Mouse (Mus musculus): Measurements from ENCODE around the gene Nif3l1. TPM values are rescaled to one million over a fixed set of nuclear protein-coding genes. Genes with fewer than 3 reads are reported as not detected.

Gene Nif3l1
- polyA plus RNA-seq, 1 experiment from 2014 or later = 69.1 TPM

DNA sequence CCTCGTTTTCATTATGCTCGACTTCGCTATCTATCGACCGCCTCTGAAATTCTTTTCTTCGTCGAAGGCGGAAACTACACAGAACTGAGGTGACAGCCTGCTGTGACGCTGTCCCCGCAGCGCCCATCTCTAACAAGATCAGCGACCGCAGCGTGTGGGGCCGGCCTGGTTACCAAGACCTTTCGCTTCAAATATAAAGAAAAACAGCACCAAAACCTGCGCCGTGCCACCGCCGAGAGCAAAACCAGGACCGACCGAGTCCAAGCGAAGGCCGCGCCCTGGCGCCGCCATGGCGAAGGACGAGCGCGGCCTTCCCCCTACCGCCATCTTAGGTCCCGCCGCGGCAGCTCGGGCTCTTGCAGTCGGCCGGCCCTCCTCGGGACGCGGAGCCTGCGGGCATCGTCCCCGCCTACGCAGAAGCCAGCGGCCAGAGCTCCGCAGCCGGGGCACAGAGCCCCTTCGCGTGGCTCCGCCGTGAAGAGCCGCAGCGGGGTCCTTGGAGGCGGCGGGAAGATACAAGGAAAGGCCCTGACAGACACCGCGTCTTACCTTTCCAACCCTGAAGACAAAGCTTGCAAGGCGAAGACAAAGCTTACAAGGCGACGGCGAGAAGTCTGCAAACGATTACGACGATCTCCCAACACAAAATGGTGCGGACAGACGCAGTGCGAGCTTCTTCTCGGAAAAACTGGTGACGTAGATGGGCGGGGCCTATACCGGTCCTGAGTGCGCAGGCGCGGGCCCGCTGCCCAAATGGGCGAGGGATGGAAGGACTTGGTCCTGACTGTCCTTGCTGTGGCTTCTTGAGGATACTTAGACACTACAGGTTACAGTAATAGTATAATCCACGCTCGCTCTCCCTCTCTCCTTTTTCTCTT lies 21.3 kb upstream of the Nif3l1 start, which contains the start of gene Clk1:
Gene Clk1 (minus strand): TSS at position 696 of the 878 bp plus-strand sequence.
- H3K27me3 ChIP-seq (ENCODE audit: control insufficient read depth, insufficient read depth, low read length) = no peaks in the 10 kb centered on the region
- H3K36me3 ChIP-seq (replicated peaks; ENCODE audit: control insufficient read depth, insufficient read depth, low read depth, low read length) = peaks cover 12% of the 10 kb centered on the region
- peak within 1 kb of the TSS; percentile 100 for H3K4me3 ChIP-seq (ENCODE audit: low read depth, low read length)
- peak within 1 kb of the TSS; percentile 48 for H3K4me2 ChIP-seq (ENCODE audit: low read depth, low read length)
- WGBS = under 1% methylated on average over 79 of the region's 79 CpGs
- ATAC-seq (replicated peaks; ENCODE audit: insufficient number of reproducible peaks, low FRiP score, low TSS enrichment, low read depth) = peak; percentile 92
- H3K27ac ChIP-seq (replicated peaks; ENCODE audit: low read depth, low read length) = peak within 1 kb of the TSS; percentile 98
- H3K4me1 ChIP-seq (ENCODE audit: control insufficient read depth, insufficient read depth, low read length) = no peaks in the 10 kb centered on the region
- H3K9ac ChIP-seq (replicated peaks; ENCODE audit: low read length) = peak within 1 kb of the TSS; percentile 100
- H3K9me3 ChIP-seq (replicated peaks; ENCODE audit: control insufficient read depth, low read length) = no peaks in the 10 kb centered on the region
- DNase-seq (ENCODE audit: low spot score) = peak; percentile 96

DNA sequence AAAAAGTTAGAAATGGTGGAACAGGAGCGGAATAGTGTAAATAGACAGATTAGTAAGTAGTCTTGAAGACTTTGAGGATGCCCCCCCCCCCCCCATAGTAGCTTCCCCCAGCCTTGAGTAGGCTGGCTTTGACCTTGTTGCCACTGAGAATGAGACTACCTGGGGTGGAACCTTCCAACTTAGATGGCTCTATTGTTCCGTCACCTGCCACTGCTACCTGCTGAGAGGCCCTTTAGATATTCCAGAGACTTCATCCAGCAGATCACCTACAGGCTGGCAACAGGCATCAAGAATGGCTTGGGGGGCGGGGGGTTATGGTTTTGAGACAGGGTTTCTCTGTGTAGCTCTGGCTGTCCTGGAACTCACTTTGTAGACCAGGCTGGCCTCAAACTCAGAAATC lies 20.4 kb upstream of the Nif3l1 start:
- Histone ChIP-seq H3K9ac (replicated peaks; ENCODE audit: low read length) (no peak overlapping the region), H3K36me3 (replicated peaks; ENCODE audit: control insufficient read depth, insufficient read depth, low read depth, low read length) (peaks cover 9% of the 10 kb centered on the region), H3K4me2 (ENCODE audit: low read depth, low read length) (no peak overlapping the region), H3K27ac (replicated peaks; ENCODE audit: low read depth, low read length) (no peak overlapping the region), H3K4me3 (ENCODE audit: low read depth, low read length) (no peak overlapping the region; the same call in 1 of the 2 replicates), H3K27me3 (ENCODE audit: control insufficient read depth, insufficient read depth, low read length) (no peaks in the 10 kb centered on the region), H3K4me1 (ENCODE audit: control insufficient read depth, insufficient read depth, low read length) (no peaks in the 10 kb centered on the region), H3K9me3 (replicated peaks; ENCODE audit: control insufficient read depth, low read length) (no peaks in the 10 kb centered on the region)
- ATAC-seq (replicated peaks; ENCODE audit: insufficient number of reproducible peaks, low FRiP score, low TSS enrichment, low read depth) (peak; percentile 3; the same call in 1 of the 2 replicates), DNase-seq (ENCODE audit: low spot score) (no peak)
- WGBS = 88% methylated on average over 3 of the region's 3 CpGs

DNA sequence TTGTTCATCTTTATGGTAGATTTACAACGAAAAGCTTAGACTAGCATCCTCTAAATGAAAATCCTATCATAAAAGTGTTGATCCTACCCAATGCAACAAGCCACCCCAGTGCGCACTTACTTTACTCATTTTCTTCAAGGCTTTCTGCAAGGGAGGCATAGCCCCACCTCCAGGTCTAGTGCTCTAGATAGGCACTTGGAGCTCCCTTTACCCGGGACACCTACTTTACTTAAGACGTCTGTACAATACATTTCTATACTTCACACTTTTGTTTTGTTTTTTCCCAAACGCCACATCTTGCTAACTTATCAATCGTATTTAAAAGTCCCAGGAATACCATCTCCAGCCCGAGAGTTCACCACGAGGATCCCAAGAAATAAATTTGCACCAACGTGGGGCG lies 260 bp upstream of the Nif3l1 start:
- no peaks in the 10 kb centered on the region; the same call in none of the 2 replicates for H3K36me3 ChIP-seq (replicated peaks; ENCODE audit: control insufficient read depth, insufficient read depth, low read depth, low read length)
- ATAC-seq (replicated peaks; ENCODE audit: insufficient number of reproducible peaks, low FRiP score, low TSS enrichment, low read depth) (no peak), DNase-seq (ENCODE audit: low spot score) (peak; percentile 33)
- H3K27ac ChIP-seq (replicated peaks; ENCODE audit: low read depth, low read length) = peak overlapping the region; percentile 84
- WGBS = 8% methylated on average over 10 of the region's 10 CpGs
- no peaks in the 10 kb centered on the region for H3K27me3 ChIP-seq (ENCODE audit: control insufficient read depth, insufficient read depth, low read length)
- no peaks in the 10 kb centered on the region for H3K4me1 ChIP-seq (ENCODE audit: control insufficient read depth, insufficient read depth, low read length)
- H3K9me3 ChIP-seq (replicated peaks; ENCODE audit: control insufficient read depth, low read length) = no peaks in the 10 kb centered on the region
- peak overlapping the region; percentile 62 for H3K4me3 ChIP-seq (ENCODE audit: low read depth, low read length)
- peak overlapping the region; percentile 87 for H3K9ac ChIP-seq (replicated peaks; ENCODE audit: low read length)
- H3K4me2 ChIP-seq (ENCODE audit: low read depth, low read length) = peak overlapping the region; percentile 60

DNA sequence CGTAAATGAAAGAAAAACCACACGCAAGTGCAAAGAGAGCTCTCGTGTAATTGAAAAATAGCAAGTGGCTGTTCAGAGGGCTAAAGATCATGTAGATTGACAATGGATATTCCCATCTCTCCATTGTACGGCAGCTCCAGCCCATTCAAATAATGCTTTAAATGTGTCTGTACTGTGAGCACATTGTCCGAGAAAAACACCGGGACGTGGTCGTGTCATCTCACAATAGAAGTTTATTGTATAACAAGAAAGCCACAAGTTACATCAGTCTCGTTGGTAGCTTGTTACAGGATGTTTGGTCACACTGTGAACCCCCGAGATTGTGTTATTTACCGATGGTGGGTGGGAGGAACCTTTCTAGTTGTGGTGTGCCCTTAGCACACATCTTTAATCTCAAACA lies 910 bp downstream of the Nif3l1 start:
- H3K4me3 ChIP-seq (ENCODE audit: low read depth, low read length) = peak overlapping the region; percentile 62
- H3K9ac ChIP-seq (replicated peaks; ENCODE audit: low read length) = peak overlapping the region; percentile 87
- DNase-seq (ENCODE audit: low spot score) (peak; percentile 8), ATAC-seq (replicated peaks; ENCODE audit: insufficient number of reproducible peaks, low FRiP score, low TSS enrichment, low read depth) (no peak)
- H3K4me1 ChIP-seq (ENCODE audit: control insufficient read depth, insufficient read depth, low read length) = no peaks in the 10 kb centered on the region
- H3K27ac ChIP-seq (replicated peaks; ENCODE audit: low read depth, low read length) = peak overlapping the region; percentile 84; the same call in 1 of the 2 replicates
- WGBS = 12% methylated on average over 11 of the region's 11 CpGs
- H3K4me2 ChIP-seq (ENCODE audit: low read depth, low read length) = peak overlapping the region; percentile 66
- no peaks in the 10 kb centered on the region for H3K27me3 ChIP-seq (ENCODE audit: control insufficient read depth, insufficient read depth, low read length)
- no peaks in the 10 kb centered on the region for H3K9me3 ChIP-seq (replicated peaks; ENCODE audit: control insufficient read depth, low read length)
- no peaks in the 10 kb centered on the region; the same call in none of the 2 replicates for H3K36me3 ChIP-seq (replicated peaks; ENCODE audit: control insufficient read depth, insufficient read depth, low read depth, low read length)

DNA sequence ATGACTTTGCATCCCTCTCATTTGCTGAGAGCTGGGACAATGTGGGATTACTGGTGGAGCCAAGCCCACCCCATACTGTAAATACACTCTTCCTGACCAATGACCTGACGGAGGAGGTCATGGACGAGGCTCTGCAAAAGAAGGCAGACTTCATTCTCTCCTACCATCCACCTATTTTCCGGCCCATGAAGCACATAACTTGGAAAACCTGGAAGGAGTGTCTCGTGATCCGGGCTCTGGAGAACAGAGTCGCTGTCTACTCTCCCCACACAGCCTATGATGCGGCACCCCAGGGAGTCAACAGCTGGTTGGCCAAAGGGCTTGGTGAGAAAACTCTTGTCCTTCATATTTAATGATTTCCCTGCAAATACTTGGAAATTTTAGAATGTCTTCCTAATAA lies 2.8 kb downstream of the Nif3l1 start:
- Histone ChIP-seq H3K36me3 (replicated peaks; ENCODE audit: control insufficient read depth, insufficient read depth, low read depth, low read length) (peaks cover 2% of the 10 kb centered on the region), H3K27ac (replicated peaks; ENCODE audit: low read depth, low read length) (no peak overlapping the region), H3K9ac (replicated peaks; ENCODE audit: low read length) (no peak overlapping the region), H3K4me2 (ENCODE audit: low read depth, low read length) (no peak overlapping the region), H3K9me3 (replicated peaks; ENCODE audit: control insufficient read depth, low read length) (no peaks in the 10 kb centered on the region), H3K4me1 (ENCODE audit: control insufficient read depth, insufficient read depth, low read length) (no peaks in the 10 kb centered on the region), H3K27me3 (ENCODE audit: control insufficient read depth, insufficient read depth, low read length) (no peaks in the 10 kb centered on the region), H3K4me3 (ENCODE audit: low read depth, low read length) (no peak overlapping the region)
- WGBS = 91% methylated on average over 7 of the region's 7 CpGs
- ATAC-seq (replicated peaks; ENCODE audit: insufficient number of reproducible peaks, low FRiP score, low TSS enrichment, low read depth) (no peak), DNase-seq (ENCODE audit: low spot score) (no peak)

DNA sequence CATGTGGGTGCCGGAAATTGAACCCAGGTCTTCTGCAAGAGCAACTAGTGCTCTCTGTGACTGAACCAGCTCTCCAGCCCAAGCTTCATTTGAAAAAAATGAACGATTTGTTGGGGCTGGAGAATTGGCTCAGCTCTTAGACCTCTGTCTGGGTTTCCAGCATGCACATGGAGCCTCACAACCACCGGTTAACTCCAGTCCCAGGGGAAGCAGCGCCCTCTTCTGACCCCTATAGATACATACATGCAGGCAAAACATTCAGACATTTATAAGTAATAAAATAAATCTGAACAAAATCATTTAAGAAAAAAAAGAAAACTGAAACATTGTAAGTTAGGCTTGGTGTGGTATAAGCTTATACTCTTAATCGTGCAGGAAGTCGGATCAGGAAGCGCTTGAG lies 3.4 kb downstream of the Nif3l1 start:
- Histone ChIP-seq H3K4me3 (ENCODE audit: low read depth, low read length) (no peak overlapping the region), H3K27me3 (ENCODE audit: control insufficient read depth, insufficient read depth, low read length) (no peaks in the 10 kb centered on the region), H3K27ac (replicated peaks; ENCODE audit: low read depth, low read length) (no peak overlapping the region), H3K4me2 (ENCODE audit: low read depth, low read length) (no peak overlapping the region), H3K9me3 (replicated peaks; ENCODE audit: control insufficient read depth, low read length) (no peaks in the 10 kb centered on the region), H3K4me1 (ENCODE audit: control insufficient read depth, insufficient read depth, low read length) (no peaks in the 10 kb centered on the region), H3K36me3 (replicated peaks; ENCODE audit: control insufficient read depth, insufficient read depth, low read depth, low read length) (peaks cover 5% of the 10 kb centered on the region), H3K9ac (replicated peaks; ENCODE audit: low read length) (no peak overlapping the region)
- 86% methylated on average over 7 of the region's 7 CpGs for WGBS
- no peak for ATAC-seq (replicated peaks; ENCODE audit: insufficient number of reproducible peaks, low FRiP score, low TSS enrichment, low read depth)
- no peak for DNase-seq (ENCODE audit: low spot score)

DNA sequence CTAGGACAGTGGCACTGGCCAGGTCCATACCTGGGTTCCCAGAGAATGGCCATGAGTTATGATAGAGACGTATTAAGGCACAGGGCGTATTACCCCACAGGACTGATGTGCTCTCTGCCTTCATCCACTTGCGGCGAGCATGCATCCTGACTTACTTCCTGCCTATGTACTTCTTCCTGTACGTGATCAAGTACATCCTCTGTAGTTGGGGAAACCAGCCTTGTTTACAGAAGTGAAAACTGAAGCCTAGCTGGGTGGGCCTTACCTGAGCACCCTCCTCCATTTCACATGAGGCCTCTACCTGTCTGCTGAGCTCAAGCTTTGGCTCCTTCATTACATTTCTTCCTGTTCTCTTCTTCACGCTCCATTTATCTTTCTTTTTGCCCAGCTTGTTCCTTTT lies 9.4 kb downstream of the Nif3l1 start:
- WGBS = 91% methylated on average over 6 of the region's 6 CpGs
- DNase-seq (ENCODE audit: low spot score) = no peak
- H3K4me2 ChIP-seq (ENCODE audit: low read depth, low read length) = no peak overlapping the region
- no peak overlapping the region for H3K4me3 ChIP-seq (ENCODE audit: low read depth, low read length)
- H3K9me3 ChIP-seq (replicated peaks; ENCODE audit: control insufficient read depth, low read length) = no peaks in the 10 kb centered on the region
- H3K27ac ChIP-seq (replicated peaks; ENCODE audit: low read depth, low read length) = no peak overlapping the region
- H3K4me1 ChIP-seq (ENCODE audit: control insufficient read depth, insufficient read depth, low read length) = no peaks in the 10 kb centered on the region
- peaks cover 17% of the 10 kb centered on the region for H3K36me3 ChIP-seq (replicated peaks; ENCODE audit: control insufficient read depth, insufficient read depth, low read depth, low read length)
- H3K27me3 ChIP-seq (ENCODE audit: control insufficient read depth, insufficient read depth, low read length) = no peaks in the 10 kb centered on the region
- no peak overlapping the region for H3K9ac ChIP-seq (replicated peaks; ENCODE audit: low read length)
- no peak for ATAC-seq (replicated peaks; ENCODE audit: insufficient number of reproducible peaks, low FRiP score, low TSS enrichment, low read depth)

DNA sequence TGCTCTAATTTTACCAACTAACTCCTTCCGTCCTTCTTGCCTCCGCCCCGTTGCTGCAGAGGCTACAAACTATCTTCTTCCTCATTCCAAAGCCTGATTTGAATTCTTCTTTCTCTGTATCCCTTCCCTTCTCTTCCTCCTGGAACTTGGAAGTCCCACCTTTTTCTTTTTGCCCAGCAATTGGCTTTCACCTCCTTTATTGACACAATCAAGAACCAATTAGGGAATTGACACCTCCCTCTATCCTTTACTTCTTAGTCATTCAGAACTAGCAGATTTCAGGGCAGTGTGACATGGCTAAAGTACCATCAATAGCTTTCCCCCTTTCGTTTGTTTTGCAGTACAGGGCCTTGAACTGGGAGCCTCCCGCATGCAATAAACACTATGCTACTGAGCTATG lies 13.2 kb downstream of the Nif3l1 start:
- 91% methylated on average over 5 of the region's 5 CpGs for WGBS
- ATAC-seq (replicated peaks; ENCODE audit: insufficient number of reproducible peaks, low FRiP score, low TSS enrichment, low read depth) = no peak

More for the DNA sequence above, 13.2 kb downstream of the Nif3l1 start:
- no peak for DNase-seq (ENCODE audit: low spot score)
- H3K4me1 ChIP-seq (ENCODE audit: control insufficient read depth, insufficient read depth, low read length) = no peaks in the 10 kb centered on the region
- no peak overlapping the region for H3K4me2 ChIP-seq (ENCODE audit: low read depth, low read length)
- H3K27ac ChIP-seq (replicated peaks; ENCODE audit: low read depth, low read length) = no peak overlapping the region
- H3K9ac ChIP-seq (replicated peaks; ENCODE audit: low read length) = no peak overlapping the region
- no peaks in the 10 kb centered on the region for H3K27me3 ChIP-seq (ENCODE audit: control insufficient read depth, insufficient read depth, low read length)
- peaks cover 17% of the 10 kb centered on the region for H3K36me3 ChIP-seq (replicated peaks; ENCODE audit: control insufficient read depth, insufficient read depth, low read depth, low read length)
- H3K4me3 ChIP-seq (ENCODE audit: low read depth, low read length) = no peak overlapping the region
- H3K9me3 ChIP-seq (replicated peaks; ENCODE audit: control insufficient read depth, low read length) = no peaks in the 10 kb centered on the region
